Mouse (Mus musculus): ENCODE data around the gene Pnpt1.

The Pnpt1 gene

DNA sequence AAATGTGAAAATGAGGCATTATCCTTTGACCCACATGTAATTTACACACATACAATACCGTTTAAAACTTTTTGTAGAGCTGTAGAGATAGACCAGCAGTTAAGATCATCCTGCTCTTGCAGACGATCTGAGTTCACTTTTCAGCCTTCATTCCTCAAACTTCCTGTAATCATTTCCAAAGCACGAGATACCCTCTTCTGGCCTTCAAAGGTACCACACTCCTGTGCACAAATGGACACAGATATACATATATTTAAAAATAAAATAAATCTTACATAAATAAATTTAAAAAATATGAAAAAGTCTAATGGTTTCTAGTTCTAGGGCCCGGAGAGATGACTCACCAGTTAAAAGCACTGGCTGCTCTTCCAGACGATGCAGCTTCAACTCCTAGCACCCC lies 73.1 kb downstream of the Pnpt1 start:
- no peak for TF ChIP-seq GATA4 (IDR thresholded peaks at IDR 0.05; ENCODE audit: insufficient replicate concordance, low read length)

DNA sequence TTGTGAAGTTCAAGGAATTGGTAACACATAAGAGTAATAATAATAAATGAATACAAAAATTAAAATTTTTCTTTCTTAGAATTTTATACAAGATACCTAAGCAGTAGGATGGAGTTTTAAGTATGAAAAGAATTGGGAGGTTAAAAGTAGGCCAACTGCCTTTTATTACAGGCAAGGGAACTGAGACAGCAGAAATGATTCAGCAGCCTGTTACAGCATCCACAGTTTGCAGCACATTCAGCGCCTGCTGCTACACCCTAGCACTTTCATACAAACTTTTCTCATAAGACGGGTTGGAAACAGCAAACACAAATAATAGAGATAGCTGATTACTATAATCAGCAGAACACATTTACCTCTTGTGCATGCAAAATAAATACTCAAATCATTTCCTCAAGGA lies 79.2 kb downstream of the Pnpt1 start:
- TF ChIP-seq GATA4 (IDR thresholded peaks at IDR 0.05; ENCODE audit: insufficient replicate concordance, low read length) = no peak
